Mouse (Mus musculus): Measurements from ENCODE around the gene Slc30a1.

DNA sequence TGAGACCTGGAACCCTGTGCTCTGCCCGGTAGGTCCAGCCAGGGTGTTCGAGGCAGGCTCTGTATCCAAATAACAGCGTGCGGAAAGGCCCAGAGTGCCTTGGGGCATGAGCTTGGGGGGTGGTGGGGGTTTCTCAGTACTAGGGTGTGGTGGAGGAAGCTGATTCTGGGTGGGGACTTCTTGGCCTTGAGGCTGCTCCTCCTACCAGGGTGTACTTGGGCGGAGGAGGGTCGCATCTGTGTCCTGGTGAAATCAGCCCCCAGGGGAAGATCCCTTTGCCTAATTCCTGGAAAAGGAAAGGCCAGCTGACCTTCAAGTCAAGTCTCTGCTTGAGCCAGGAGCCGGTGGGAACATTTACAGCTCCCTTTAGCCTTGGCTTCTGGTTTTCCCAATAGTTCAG is 39.7 kb downstream of the Slc30a1 start:
- TF ChIP-seq TAL1 (IDR thresholded peaks at IDR 0.05; ENCODE audit: low read length): no peak
- TF ChIP-seq GATA1 (IDR thresholded peaks at IDR 0.05; ENCODE audit: low read length): no peak
